Mouse (Mus musculus) gastrocnemius, adult 2 months (tissue): ENCODE measurements at regions not wholly inside any gene's neighbourhood (a gene's known extent, or its start where the extent isn't known, plus 50 kb on each side); places are given as distances from the start of the nearest gene placed in this dataset.

ENCODE experiments used
- DNase-seq: peaks from one replicate; pipeline ENCODE4 v3.0.0; 2022
- H3K27ac ChIP-seq: fragments of 200-600 bp; 2 replicates; pipeline ENCODE4 v1.8.1; 2022; ENCODE audit warnings: mild to moderate bottlenecking
- H3K4me3 ChIP-seq: fragments of 200-600 bp; 2 replicates; pipeline ENCODE4 v1.8.1; 2022; ENCODE audit warnings: mild to moderate bottlenecking, moderate library complexity
- CTCF ChIP-seq: fragments of 200-600 bp; IDR thresholded peaks from 2 replicates; pipeline ENCODE4 v1.8.1; 2022; ENCODE audit warnings: antibody characterized with exemption, mild to moderate bottlenecking, moderate library complexity
- intact Hi-C: fragments of 180-260 bp; cut with DNase I; formaldehyde crosslinking; loops from one replicate; pipeline ENCODE4 v1.15.1; 2025

DNA sequence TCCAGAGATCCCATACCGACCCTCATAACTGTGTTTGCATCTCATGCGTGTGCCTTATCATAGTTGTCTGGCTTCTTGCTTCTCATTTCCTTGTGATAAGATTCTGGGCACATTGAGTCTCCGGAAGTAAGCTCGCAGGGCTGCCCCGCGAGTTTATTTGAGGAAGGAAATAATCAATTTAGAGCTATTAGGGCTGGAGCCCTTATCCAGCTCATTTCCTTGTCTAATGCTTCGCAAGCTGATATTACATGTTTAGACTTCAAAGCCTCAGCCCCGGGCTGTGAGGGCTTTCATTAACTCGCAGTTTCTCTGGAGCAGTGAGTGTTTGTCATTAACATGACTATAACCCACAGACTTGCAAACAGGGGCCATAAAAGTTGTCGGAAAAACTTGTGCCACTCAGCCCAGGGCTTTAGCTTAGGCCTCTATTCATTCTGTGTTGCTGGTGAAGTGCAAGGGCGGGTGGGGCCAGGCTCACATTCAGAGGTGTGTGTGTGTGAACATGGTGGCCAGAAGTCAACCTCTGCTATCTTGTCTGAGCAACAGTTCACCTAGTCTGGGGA, 251.0 kb upstream of the Gm5148 start:
- H3K27ac ChIP-seq: peak overlapping the region; percentile 73
- intact Hi-C loops: loop anchor here (10.0 kb wide), 1 partner anchor 230 kb away; no protein-coding TSS in a partner anchor
- H3K4me3 ChIP-seq: no peak overlapping the region
- TF ChIP-seq CTCF: no peak
- DNase-seq: no peak

DNA sequence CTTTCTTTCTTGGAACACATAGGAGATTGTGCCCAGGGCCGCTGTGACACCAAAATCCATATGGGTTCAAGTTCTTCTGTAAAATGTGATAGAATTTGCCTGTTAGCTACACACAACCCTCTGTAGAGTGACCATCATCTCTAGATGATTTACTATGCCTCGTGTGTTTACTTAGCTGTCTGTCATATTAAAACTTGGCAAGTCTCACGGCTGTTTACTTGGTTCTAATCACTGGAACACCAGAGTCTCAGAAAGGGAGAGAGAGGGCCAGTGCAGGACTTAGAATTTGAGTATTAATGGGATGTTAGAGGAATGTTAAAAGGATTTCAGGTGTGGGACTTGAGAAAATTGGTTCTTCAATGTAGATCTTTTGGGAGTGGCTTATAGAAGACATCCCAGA, 248.6 kb upstream of the Gm5148 start:
- Histone ChIP-seq H3K4me3 (no peak overlapping the region), H3K27ac (no peak overlapping the region)
- no peak for TF ChIP-seq CTCF
- no peak for DNase-seq
- intact Hi-C loops: loop anchor here (10.0 kb wide), 1 partner anchor 232 kb away; no protein-coding TSS in a partner anchor

DNA sequence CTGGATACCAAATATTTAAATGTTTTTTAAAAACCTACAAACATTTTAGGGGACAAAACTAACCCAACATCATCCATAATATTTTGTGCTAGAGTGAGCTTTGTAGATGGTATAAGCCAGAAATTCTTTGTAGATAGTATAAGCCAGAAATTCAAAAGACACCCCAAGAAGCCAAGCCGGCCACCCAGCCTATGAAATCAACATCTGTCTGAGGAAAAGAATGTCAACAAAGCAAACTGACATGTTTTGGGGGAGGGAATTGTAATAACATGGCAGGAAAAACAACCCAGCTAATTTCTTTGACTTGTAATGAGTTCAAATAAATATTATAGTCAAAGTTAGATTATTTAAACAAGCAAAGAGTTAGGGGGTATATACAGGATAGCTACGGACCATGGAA, 246.9 kb upstream of the Gm5148 start:
- no peak overlapping the region for H3K27ac ChIP-seq
- intact Hi-C loops: loop anchor here (10.0 kb wide), 1 partner anchor 234 kb away; no protein-coding TSS in a partner anchor
- TF ChIP-seq CTCF: no peak
- H3K4me3 ChIP-seq: no peak overlapping the region
- DNase-seq: no peak

DNA sequence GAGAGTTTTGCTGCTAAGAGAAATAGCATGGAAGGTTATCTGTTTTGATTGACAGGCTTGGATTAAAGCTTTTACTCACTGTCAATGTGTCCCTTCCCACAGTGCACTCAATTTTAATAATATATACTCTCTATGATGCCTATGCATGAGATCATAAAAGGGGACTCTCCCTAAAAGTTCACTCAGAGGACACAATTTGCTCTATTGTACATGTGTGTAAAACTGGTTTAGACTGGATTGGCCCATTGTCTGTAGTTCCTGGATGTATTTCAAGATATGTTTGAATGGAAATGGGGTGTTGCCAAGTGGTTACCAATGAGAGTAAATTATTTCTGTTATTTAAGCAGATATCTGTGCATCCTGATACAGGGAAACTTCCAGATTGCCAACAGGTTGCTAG, 244.4 kb upstream of the Gm5148 start:
- H3K4me3 ChIP-seq: no peak overlapping the region
- DNase-seq: no peak
- TF ChIP-seq CTCF: no peak
- no peak overlapping the region for H3K27ac ChIP-seq
- intact Hi-C loops: no loop called here

DNA sequence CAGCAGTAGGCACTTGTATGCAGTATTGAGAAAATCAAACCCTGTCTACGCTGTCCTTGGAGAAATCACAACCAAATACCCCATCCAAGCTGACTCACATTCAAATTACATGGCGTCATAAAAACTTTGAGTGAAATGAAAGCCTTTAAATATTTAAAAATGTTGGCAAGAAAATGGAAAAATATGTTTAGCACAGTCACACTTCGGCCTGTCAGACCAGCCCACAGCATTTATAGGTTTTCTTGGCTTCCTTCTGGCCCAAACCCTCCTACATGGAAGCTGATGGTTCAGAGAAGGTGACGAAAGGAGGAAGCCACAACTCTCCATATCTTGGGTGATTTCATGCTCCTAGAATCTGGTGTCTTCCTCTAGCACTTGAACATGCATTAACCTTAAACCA, 240.9 kb upstream of the Gm5148 start:
- intact Hi-C loops: no loop called here
- no peak for TF ChIP-seq CTCF
- Histone ChIP-seq H3K4me3 (no peak overlapping the region), H3K27ac (no peak overlapping the region)
- no peak for DNase-seq

DNA sequence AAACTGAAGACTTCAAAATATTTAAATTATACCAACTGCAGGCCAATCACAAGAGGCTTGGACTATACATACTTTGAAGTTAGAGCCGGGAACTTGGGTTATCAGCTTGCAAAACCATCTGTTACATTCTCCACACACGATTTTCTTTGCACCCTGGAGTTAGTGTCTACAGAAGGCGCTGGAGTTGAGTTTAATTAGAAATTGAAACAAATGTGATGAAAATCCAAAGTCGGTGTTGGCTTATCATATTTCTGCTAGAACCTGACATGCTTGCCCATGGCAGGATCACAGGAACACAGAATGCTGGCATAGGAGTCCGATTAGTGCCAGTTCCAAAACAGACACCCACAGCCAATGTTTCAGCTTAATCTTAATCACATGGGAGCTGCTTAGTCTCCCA, 239.8 kb upstream of the Gm5148 start:
- H3K4me3 ChIP-seq: no peak overlapping the region
- intact Hi-C loops: no loop called here
- H3K27ac ChIP-seq: no peak overlapping the region
- no peak for DNase-seq
- no peak for TF ChIP-seq CTCF

DNA sequence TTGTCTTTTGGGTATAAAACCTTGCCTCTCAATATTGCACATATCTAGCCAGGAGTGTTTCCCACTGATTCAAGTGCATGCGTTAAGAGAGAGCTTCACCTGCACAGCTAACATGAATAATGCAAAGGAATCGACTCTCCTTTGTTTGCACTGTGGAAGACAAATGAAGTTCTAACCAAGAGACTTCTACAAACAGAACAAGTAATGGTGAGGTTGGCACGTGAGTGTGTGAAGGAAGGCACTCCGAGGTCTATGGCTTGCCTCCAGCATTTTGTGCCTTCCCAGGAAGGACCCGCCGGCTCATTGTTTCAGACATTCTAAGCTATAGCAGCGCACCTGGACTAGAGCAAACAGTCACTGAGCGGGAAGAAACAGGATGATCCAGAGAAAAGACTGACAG, 238.5 kb upstream of the Gm5148 start:
- DNase-seq: no peak
- TF ChIP-seq CTCF: no peak
- H3K4me3 ChIP-seq: no peak overlapping the region
- intact Hi-C loops: no loop called here
- H3K27ac ChIP-seq: no peak overlapping the region

DNA sequence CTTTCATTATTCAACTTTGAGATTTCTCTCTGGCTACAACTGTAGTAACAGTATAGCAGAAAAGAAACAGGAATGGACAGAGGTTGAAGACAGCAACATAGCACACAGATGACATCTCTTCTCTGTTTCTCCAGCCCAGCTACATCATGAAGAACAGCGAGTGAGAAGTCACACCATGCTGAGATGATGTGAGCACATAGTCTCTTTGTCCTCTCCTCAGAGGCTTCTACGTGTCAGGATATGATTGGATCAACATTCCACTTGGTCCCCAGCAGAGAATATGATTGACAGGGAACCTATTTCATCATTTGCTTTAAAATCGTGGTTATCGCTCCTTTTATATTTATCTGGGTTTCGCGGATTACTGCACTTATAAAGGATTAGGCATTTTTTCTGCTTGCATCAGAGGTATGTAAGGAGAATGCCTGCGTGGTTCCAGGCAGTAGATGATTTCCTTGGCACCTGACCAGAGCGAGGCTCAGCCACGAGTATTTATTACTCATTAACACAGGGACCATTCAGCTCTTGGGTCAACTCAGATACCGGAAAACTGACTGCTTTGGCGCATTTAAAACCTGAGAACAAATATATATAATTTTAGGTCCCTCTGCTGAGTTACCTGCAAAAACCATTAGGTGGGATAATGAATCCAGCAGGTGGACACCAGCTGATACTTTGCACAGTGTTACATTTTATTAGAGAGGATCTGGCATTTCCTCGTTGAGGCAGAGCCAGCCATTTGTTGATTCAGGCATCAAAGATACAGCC, 237.9 kb upstream of the Gm5148 start:
- no peak for TF ChIP-seq CTCF
- Histone ChIP-seq H3K4me3 (no peak overlapping the region), H3K27ac (no peak overlapping the region)
- peak; percentile 27 for DNase-seq
- intact Hi-C loops: no loop called here

DNA sequence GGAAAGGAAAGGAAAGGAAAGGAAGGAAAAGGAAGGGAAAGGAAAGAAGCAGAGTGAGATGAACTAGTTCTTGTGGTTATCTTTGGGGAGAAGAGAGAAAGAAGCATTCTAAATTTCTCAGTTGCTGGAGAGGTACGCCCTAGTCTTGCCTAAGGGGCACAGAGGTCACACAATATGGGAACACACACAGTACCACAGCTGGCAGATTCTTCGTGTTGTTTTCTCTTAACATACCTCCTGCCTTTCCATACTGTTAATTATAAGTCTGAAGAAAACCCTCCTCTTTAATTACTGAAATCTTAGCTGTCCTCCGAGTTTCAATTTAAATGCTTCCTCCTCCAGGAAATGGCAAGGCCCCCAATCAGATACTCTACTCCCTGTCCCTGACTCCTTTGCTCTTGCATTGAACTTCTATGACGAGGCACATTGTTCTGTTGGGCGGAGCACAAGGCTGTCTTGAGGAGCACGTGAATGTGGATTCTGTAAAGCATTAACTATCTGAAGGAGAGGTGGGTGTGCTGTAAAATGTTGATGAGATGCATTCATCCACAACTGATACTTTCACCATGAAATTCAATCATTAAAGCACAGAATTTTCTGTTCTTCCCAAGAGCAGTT, 234.2 kb upstream of the Gm5148 start:
- no peak for DNase-seq
- Histone ChIP-seq H3K4me3 (no peak overlapping the region), H3K27ac (no peak overlapping the region)
- no peak for TF ChIP-seq CTCF
- intact Hi-C loops: loop anchor here (10.0 kb wide), 1 partner anchor 484 kb away; no protein-coding TSS in a partner anchor

DNA sequence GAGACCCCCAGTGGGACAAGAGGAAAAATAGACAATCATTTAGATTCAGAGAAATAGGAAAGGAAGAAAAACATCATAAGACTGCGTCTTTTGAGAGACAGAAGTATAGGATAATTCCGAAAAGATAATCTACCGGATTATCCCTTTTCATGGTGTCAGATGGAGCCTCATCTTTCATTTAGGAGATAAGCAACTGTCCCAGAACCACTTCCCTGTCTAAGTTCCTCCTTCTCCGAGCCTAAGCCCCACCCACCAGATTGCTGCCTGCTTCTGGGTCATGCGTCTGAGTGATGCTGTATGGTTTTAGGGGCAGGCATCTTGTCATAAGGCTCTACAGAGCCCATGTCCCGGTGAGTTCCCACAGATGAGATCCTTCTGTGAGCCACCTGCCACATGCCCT, 232.3 kb upstream of the Gm5148 start:
- H3K4me3 ChIP-seq: no peak overlapping the region
- DNase-seq: no peak
- no peak for TF ChIP-seq CTCF
- no peak overlapping the region for H3K27ac ChIP-seq
- intact Hi-C loops: loop anchor here (10.0 kb wide), 1 partner anchor 482 kb away; no protein-coding TSS in a partner anchor

DNA sequence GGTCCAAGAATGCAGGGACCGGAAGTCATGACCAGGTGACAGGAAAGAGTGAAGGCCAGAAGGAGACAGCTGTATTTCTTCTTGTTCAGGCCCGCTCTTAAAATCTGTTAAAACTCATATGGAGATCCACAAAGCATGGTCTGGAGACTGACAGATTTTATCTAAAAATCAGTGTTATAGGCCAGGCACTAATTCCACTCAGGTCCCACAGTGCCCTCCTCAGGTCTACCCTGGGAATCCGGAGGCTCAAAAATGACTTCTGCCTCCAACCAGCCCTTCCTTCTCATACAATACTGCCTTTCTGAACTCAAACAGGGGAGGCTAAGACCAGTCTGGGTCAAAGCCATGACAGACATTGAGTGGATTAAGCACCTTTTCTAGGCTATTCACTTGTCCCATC, 228.6 kb upstream of the Gm5148 start:
- peak; percentile 80 for TF ChIP-seq CTCF
- intact Hi-C loops: loop anchor here (2.0 to 10.0 kb wide), 2 partner anchors 310 to 478 kb away; no protein-coding TSS in a partner anchor
- peak; percentile 57 for DNase-seq

DNA sequence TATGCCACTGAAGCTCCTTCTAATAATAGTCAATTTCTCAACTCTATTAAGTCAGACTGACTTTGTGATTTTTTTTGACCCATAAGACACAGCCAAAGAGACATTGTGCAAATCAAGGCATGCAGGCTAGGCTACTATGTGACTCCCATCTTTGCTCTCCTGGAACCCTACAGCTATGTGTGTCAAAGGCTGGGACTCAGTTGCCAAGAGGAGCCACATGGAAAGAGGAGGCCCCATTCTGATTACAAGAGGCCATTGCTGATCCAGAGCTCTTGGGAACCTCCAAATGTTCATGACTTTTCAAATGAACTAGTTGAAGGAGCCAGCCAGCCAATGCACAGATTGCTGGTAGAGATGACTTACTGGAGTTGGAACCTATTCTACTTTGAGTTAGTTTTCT, 228.0 kb upstream of the Gm5148 start:
- Histone ChIP-seq H3K27ac (no peak overlapping the region), H3K4me3 (no peak overlapping the region)
- DNase-seq: no peak
- intact Hi-C loops: loop anchor here (2.0 to 10.0 kb wide), 2 partner anchors 309 to 477 kb away; no protein-coding TSS in a partner anchor
- TF ChIP-seq CTCF: no peak

More for the DNA sequence above, 228.6 kb upstream of the Gm5148 start:
- no peak overlapping the region for H3K4me3 ChIP-seq
- no peak overlapping the region for H3K27ac ChIP-seq

DNA sequence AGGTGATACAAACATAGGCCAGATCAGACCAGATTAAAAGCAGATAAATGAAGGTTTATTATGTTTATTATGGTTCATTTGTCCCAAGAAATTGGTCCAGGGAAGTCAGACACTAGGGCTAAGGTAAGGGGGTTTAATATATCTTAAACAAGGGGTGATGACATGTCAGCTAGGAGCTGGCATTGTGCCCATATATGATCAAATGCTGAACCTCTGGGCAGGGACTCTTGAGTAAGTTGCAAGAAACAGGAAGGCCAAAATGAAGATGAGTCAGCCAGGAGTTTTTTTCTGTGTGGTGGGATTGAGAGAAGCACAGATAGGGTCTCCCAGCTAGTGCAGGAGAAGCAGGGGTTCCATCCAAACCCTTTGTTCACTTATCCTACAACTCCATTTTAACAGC, 219.4 kb upstream of the Gm5148 start:
- no peak for TF ChIP-seq CTCF
- Histone ChIP-seq H3K27ac (no peak overlapping the region), H3K4me3 (no peak overlapping the region)
- intact Hi-C loops: no loop called here
- DNase-seq: no peak
